Mouse (Mus musculus) frontal cortex, postnatal 36 days (tissue): ENCODE results near the gene Gm11127.
A peak's percentile ranks its signal among the peaks of the same experiment; 100 is the strongest.
"Not testable (repeated sequence)": the region's sequence is repeated elsewhere in the genome, so short reads cannot be mapped to it uniquely, and the experiment has no call there.

ENCODE experiments used
- DNase-seq, 2 experiments: peaks; one replicate each; pipeline ENCODE4 v3.0.0; 2022; ENCODE audit warnings: low spot score in 2 of 2

Gene Gm11127

DNA sequence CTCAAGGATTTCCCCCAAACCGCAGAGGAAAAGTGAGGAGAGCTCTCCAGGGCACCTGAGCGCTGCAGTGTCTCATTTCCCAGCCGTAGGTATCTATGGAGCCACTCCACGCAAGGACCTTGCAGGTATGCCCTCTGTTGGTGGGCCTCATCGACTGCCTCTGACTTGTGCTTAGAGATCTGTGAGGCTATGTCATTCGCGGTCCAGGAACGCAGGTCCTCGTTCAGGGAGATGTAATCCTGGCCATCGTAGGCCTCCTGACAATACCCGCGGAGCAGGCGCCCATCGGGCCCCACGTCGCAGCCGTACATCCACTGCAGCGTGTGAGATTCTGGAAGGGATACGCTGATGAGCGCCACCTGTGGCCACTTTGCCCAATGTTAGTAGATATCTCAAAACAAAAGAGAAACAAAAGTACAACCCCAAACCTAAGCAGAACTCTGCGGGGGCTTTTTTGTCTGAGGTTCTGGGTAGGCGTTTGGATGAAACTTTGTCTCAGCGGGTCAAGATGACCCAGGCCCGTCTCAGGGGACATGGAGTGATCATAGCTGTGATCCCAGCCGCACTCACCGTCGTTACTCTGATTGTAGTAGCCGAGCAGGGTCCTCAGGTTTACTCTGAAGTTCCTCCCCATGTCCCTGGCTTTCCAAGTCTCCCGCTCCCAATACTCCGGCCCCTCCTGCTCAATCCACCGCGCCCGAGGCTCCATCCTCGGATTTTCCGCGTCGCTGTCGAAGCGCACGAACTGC, 26.4 kb downstream of the Gm11127 start:
- peak in 1 of 2 experiments; percentile 60 for DNase-seq

DNA sequence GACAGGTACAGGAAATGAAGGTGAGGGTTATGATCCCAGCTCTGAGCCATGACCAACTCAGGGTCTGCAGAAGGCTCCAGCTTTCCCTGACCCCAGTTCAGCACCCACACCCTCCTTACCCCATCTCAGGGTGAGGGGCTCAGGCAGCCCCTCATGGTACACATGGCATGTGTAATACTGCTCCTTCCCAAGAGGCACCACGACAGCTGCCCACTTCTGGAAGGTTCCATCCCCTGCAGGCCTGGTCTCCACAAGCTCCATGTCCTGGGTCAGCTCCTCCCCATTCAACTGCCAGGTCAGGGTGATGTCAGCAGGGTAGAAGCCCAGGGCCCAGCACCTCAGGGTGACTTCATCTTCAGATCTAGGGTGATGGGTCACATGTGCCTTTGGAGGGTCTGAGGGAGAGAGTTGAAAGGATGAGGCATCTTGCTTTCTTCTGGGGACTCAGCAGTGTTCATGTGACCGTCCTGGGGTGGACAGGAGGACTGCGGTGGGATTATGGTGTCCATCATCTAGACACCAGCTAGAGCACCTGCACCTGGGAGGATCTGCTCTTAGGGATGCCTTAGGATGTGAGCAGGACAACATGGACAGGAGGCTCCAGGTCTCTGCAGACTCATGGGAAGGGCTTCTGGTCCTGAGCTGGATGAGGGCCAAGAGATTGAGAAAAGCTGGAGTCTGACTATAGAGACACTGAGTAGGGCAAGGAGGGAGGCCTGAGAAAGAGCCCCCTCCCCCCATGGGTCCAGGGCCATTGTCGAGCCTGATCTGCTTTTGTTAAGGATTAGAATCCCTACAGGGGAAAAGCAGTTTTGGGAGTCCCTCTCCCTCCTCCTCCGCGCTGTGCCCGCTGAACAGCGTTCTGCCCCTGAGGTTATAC, 27.2 kb downstream of the Gm11127 start:
- not testable (repeated sequence) for DNase-seq

DNA sequence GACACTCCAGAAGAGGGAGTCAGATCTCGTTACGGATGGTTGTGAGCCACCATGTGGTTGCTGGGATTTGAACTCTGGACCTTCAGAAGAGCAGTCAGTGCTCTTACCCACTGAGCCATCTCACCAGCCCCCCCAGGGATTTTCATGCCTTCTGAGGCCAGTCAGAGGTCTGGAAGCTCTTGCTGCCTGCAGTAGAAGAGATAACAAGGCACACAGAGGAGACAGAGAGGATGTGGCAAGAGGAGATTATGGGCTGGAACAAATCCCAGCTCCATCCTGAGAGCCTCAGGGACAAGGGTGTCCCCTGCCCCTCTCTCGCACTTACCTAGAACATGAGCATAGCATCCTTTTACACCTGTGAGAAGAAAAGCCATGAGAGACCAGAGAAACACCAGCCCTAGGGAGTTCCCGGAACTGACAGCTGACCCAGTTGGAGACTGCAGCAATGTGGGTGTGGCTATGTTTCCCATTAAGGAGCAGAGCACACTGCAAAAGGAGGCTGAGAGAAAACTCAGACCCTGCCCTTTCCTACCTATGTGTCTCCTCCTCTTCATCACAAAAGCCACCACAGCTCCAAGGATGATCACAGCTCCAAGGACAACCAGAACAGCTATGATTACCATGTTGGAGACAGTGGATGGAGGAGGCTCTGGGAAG, 28.0 kb downstream of the Gm11127 start:
- not testable (repeated sequence) for DNase-seq

DNA sequence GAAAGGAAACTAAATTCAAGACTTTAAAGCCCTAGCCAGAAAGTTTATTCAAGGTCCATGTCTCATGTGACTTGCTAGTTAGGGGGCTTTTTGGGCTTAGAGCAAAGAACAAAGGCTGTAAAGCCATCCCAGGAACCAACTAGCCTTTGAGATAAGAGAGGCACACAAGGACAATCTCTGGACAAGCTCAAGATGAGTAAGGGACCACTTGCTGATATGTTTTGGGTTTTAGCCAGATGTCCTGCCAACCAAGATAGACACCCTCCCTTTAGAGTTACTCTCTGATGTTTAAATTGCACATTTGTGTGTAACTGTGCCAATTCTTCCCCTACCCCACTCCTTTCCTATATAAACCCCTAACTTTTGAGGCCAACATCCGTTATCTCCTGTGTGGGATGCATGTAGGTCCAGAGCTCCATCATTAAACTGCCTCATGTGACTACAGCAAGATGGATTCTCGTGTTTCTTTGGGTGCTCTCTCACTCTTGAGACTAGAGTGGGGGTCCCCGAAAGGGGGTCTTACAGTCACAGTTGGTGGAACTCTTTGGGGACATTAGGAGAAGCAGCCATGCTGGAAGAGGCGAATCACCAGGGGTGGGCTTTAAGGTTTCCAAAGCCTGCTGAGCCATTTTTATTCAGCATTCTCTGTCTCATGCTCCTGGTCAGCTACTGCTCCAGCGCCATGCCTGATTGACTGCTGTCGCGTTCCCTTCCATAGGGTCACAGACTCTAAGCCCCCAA, 29.1 kb downstream of the Gm11127 start:
- no peak for DNase-seq

DNA sequence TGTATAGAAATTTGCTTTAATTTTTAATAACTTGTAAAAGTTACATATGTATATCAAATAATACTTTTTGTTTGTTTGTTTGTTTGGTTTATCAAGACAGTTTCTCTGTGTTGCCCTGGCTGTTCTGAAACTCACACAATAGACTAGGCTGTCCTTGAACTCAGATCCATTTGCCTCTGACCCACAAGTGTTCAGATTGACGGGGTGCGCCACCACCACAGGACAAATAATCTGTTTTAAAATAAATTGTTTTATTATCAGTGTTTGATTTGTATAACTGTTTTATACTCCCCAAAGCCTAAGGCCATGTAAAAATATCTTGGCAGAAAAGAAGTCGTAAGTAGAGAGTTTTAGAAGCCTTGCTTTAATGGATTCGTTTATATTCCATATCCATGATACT, 30.5 kb downstream of the Gm11127 start:
- no peak for DNase-seq

DNA sequence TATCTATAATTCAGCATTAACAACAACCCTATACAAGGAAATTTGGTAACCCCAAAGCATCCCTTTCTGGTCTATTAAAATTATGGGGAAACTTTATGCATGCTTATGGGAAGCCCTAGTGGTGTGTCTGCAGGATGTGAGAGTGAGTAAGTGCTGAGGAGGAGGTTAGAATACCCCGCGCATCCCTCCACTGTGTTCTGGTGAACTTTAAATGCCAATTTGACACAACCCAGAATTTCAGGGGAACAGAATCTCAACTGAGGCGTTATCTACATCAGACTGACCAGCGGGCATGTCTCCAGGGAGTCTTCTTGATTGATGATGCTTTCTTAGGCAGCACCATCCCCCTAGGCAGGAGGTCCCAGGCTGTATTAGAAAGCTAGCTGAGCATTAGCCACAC, 32.3 kb downstream of the Gm11127 start:
- no peak for DNase-seq

DNA sequence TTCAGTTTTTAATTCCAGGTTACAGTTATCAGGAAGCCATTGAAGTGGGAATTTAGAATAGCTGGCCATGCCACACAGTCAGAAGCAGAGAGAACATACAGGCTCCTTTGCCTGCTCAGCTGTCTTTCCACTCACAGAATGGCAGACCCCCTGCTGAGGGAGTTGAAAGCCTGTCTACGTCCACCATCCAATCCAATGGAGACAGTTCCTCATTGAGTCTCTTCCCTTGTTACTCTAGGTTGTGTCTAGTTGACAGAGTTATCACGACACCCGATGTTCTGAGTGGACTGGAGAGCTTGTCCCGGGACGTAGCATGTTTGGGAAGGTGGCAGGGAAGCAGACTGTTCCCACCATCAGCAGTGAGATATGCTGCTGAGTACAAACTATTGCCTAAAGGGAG, 33.0 kb downstream of the Gm11127 start:
- no peak for DNase-seq

DNA sequence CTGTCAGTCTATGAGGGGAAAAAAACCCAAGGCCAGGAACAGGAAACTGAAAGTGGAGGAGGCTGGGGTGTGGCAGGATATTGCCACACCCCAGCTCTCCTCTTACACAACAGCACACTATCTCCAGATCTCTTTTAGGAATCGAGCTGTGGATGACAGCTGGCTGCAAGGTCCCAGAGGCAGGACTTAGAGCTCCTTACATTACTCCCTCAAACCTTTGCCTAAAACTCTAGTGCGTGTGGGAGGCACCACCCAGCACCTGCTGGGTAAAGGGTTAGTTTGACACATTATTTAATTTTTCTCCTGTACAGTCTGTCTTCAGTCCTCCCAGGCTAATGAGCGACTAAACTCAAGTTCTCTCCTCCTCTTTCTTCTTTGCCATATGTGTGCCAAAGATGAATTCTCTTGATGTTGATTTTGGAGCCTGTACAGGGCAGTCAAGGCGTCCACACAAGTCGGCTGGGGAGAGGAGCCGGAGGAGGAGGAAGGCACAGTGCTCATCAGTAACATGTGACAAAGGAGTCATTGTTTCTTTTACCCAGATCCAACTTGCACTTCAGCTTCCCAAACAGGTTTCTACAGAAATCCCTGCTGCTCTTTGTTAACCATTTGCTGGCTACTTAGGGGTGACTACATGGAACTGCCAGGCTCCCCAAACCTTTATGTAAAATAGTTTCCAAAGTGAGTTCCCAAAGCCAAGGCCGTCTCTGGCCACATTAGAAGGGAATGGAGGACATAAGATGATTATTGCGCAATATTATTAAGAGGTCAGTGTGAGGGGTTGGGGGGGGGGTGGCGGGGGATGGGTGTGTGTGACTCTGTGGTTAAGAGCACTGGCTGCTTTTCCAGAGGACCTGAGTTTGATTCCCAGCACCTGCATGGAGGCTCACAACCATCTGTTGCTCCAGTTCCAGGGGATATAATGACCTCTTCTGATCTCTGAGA, 34.2 kb downstream of the Gm11127 start:
- DNase-seq: no peak

DNA sequence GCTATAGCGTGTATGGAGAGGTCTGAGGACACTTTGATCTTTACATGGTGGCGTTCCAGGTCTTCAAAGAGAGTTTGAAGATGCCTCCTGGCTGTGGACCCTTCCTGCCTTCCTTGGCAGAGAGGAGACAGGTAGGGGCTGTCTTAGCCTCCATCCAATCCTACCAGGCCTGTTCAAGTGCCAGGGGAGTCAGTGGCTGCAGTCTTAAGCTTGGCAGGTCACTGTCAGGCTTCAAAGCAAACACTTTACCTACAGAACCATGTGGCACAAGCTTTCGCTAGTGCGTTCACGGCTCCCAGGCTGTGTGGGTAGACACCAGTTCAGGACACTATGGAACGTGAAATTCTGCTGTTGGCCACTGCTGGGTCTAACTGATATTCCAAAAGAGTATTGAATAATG, 35.2 kb downstream of the Gm11127 start:
- DNase-seq: no peak

DNA sequence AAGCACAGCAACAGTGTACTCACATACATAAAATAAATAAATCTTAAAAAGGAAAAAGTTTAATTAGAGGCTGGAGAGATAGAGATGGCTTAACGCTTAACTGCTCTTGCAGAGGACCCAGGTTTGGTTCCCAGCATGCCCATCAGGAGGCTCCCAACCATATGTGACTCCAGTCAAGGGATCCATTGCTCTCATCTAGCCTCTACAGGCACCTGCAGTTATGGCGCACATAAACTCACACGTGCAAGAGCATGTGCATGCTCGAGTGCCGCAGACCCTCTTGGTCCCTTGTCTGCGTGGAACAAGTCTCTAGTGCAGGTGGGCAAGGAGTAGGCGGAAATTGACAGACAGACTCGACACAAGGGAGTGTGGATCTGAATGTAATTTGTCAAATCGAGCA, 36.1 kb downstream of the Gm11127 start:
- DNase-seq: no peak

DNA sequence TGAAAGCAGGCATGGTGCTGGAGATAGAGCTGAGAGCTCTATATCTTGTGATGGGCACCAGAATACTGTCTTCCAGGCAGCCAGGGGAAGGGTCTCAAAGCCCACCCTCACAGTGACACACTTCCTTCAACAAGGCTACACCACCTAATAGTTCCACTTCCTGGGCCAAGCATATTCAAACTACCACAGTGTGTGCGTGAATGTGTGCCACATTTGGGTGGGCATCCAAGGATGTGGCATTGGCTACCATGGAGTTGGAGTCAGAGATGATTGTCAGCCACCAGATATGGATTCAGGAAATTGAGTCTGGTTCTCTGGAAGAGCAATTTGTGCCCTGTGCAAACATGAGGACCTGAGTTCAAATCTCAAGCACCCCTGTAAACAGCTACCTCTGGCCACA, 36.9 kb downstream of the Gm11127 start:
- no peak for DNase-seq

DNA sequence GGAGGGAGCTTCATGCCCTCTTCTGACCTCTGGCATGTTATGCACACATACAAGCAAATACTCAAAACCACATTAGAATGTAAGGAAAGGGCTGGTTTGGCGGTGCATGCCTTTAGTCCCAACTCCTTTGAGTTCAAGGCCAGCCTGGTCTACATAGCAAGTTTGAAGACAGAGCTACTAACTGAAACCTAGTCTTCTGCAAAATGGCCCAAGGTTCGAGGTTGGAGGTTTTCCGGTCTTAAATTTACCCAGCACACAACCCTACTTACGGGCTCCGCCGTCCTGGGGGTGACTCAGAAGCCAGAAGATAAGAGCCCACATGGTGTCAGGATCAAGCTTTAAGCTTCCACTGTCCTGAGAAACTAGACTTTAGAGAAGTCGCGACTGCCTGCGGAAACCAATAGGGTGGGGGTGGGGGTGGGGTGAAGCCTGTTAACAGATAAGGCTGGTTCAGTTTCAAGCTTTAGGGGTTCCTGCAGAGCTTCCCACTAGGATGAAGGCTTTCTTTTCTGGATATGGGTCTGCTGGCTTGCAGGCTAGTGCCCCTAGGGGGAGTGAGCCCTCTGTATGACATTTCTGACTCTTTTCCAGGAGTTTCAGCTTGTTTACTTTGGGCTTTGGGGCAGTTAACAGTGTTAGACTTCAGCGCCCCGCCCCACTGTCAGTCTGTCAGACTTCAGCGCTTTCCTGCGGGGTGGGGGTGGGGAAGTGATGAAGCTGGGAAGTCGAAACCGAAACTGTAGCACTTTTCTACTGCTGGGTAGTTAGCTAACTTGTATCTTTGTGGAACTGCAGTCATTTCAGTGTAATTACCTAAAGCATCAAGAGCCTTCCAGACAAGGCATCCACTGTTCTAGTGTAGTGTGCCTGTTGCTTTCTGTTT, 37.7 kb downstream of the Gm11127 start, which contains the start of gene H2-T24:
H2-T24 (minus strand) TSS at position 370 of the 883 bp plus-strand sequence.
- DNase-seq: no peak

DNA sequence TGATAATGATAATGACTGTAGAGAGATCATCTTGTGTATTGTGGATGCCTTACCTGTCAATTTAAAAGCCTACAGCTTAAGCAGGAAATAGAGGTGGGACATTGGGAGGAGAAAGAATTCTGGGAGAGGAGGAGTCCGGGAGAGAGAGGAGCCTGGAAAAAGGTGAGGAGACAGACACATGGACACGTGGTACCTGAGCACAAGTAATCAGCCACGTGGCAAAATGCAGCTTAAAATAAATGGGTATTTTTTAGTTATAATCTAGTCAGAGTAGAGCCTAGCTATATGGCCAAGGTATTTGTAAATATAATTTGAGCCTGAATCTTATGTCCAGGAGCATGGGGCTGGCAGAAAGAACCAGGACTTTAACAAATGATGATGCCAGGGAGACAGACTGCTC, 38.7 kb downstream of the Gm11127 start:
- DNase-seq: no peak

DNA sequence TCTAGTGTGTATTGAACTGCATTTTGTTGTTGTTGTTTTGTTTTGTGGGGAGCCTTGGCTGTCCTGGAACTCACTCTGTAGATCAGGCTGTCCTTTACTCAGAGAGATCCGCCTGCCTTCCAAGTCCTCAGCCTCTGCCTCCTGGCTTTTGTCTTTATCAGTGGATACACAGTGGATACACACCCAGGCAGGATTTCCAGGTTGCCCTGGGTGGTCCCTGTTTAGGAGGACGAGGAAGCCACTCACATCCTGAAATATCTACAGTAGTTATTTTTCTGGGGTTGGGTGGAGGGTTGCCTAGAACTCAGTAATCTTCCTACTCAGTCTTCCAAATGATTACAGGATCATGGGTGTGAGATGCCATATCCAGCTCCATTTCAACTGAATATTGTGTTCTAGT, 39.2 kb downstream of the Gm11127 start:
- no peak for DNase-seq

DNA sequence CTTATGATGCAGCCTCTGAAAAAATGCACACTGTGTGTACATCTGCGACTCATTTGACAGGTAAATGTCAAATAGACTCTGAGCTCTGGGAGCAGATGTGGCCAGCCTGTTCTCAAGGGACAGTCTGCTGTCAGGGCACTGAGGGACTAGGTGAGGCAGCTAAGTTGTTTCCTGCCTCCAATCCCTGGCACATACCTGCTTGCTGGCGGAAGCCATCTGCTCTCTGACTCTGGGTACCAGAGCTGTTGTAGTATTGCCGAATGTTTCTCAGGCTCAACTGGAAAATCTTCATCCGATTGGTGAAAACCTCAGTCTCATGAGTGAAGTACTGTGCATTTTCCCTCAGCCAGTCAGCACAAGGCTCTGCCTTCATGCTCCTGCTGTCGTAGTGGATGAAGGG, 41.1 kb downstream of the Gm11127 start:
- no peak for DNase-seq

DNA sequence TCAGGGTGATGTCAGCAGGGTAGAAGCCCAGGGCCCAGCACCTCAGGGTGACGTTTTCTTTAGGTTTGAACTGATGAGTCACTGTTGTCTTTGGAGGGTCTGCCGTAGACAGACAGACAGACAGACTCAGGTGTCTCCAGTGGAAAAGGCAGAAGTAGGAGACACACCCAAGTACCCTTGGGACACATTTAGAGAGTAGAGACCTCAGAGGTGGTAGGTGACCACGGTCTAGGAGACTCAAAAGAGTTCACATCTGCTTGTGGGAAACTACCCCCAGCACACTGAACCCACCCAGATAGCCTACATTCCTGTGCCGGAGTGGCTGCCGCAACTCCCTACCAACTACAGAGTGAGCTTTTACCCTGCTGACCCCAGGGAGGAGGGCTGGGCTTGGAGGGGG, 43.2 kb downstream of the Gm11127 start:
- no peak for DNase-seq
